Mouse (Mus musculus) neural tube, embryonic 11.5 days (tissue): ENCODE results near the gene AW551984. TPM values are rescaled to one million over a fixed set of nuclear protein-coding genes. Genes with fewer than 3 reads are reported as not detected.

ENCODE experiments used
- ATAC-seq: fragments of 200-750 bp; cut with Nextera tagmentation; 2 replicates; pipeline ENCODE4 v1.8.0; 2017; ENCODE audit warnings: moderate number of reproducible peaks, mild to moderate bottlenecking, moderate TSS enrichment, moderate library complexity; ENCODE audit not compliant: insufficient read depth, low FRiP score, low TSS enrichment
- DNase-seq: peaks from one replicate; pipeline ENCODE4 v3.0.0-alpha.2; 2015; ENCODE audit warnings: low spot score
- H3K27ac ChIP-seq: fragments of 300-500 bp; sonication (generic); 2 replicates; pipeline ENCODE4 v1.5.1; 2014; ENCODE audit warnings: low read depth, mild to moderate bottlenecking, low read length
- H3K27me3 ChIP-seq: fragments of 300-500 bp; sonication (generic); 2 replicates; pipeline ENCODE4 v1.6.1; 2014; ENCODE audit warnings: mild to moderate bottlenecking, low read length, mixed read lengths; ENCODE audit not compliant: control insufficient read depth, insufficient read depth
- H3K36me3 ChIP-seq: fragments of 300-500 bp; sonication (generic); 2 replicates; pipeline ENCODE4 v1.6.1; 2014; ENCODE audit warnings: mild to moderate bottlenecking, low read length, moderate library complexity, mixed read lengths; ENCODE audit not compliant: control insufficient read depth, insufficient read depth
- H3K4me1 ChIP-seq: fragments of 300-500 bp; sonication (generic); 2 replicates; pipeline ENCODE4 v1.6.1; 2014; ENCODE audit warnings: low read length, mixed read lengths; ENCODE audit not compliant: control insufficient read depth, insufficient read depth
- H3K4me2 ChIP-seq: fragments of 300-500 bp; sonication (generic); 2 replicates; pipeline ENCODE4 v1.6.1; 2014; ENCODE audit warnings: low read depth, mild to moderate bottlenecking, moderate library complexity
- H3K4me3 ChIP-seq: fragments of 300-500 bp; sonication (generic); 2 replicates; pipeline ENCODE4 v1.5.1; 2014; ENCODE audit warnings: low read depth, low read length
- H3K9ac ChIP-seq: fragments of 300-500 bp; sonication (generic); 2 replicates; pipeline ENCODE4 v1.6.1; 2014; ENCODE audit warnings: mild to moderate bottlenecking, low read length
- H3K9me3 ChIP-seq: fragments of 300-500 bp; sonication (generic); 2 replicates; pipeline ENCODE4 v1.6.1; 2016; ENCODE audit warnings: low read length; ENCODE audit not compliant: control insufficient read depth
- WGBS: fragments of 180-500 bp; shearing (Covaris S2); extraction: QIAGEN DNeasy Blood & Tissue Kit; methylation state at CpG from one replicate; pipeline ENCODE4 v1.1.7; 2014; 5-methylcytosine and 5-hydroxymethylcytosine counted together
- polyA plus RNA-seq: library from polyadenylated mRNA; unstranded; fragments of >200 nt; fragmentation: Nextera tagmentation; extraction: Ambion mirVana; gene quantifications from 2 replicates; pipeline ENCODE4 v1.2.1, GENCODE M21; 2014

Gene AW551984
- 19.5 and 22.8 TPM in 2 replicates for polyA plus RNA-seq

DNA sequence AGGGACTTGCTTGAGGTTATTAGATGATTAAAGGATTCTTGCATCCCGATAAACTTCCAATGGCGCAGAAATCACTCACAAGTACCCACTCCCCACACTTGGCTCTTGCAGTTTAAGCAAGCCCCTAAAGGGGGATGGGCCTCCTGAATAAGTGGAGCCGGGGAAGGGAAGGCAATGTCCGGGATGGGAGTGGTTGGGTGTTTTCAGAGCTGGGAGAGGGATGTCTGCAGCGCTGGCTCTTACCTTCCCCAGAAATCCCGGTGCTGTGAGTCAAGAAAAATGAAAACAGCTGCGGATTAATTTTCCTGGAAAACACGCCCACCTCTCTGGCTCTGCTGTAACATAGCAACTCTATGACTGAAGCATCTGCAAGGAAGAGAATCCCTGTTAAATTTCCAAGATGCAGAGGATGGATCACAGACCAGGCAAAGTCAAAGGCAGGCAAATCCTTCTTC is at the start of gene AW551984:
AW551984 (minus strand) TSS at position 405 of the 455 bp plus-strand sequence.
- H3K4me3 ChIP-seq: peak within 1 kb of the TSS; percentile 33
- H3K27me3 ChIP-seq: no peaks in the 10 kb centered on the region
- H3K36me3 ChIP-seq: no peaks in the 10 kb centered on the region
- ATAC-seq (peak; percentile 42; the same call in 1 of the 2 replicates), DNase-seq (peak; percentile 58)
- H3K4me1 ChIP-seq: no peaks in the 10 kb centered on the region
- 2% methylated on average over 8 of the region's 8 CpGs for WGBS
- H3K4me2 ChIP-seq: peak within 1 kb of the TSS; percentile 37
- peak within 1 kb of the TSS; percentile 7; the same call in 1 of the 2 replicates for H3K9ac ChIP-seq
- no peaks in the 10 kb centered on the region for H3K9me3 ChIP-seq
- no peak within 1 kb of the TSS for H3K27ac ChIP-seq

DNA sequence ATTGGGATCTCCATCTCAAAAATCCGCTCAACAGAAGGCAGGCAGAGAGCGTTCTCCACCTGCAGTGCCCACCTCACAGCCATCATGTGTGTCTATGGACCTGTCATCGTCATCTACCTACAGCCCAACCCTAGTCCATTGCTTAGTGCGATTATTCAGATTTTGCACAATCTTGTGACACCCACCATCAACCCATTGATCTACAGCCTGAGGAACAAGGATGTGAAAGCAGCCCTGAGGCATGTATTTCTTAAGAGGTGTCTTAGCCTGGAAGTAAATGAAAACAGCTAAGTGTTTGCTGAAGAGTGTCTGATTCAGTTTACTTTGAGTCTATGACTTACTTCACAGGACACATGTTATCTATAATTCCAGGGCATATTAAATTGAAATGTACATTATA is 43.2 kb upstream of the AW551984 start:
- no peaks in the 10 kb centered on the region for H3K36me3 ChIP-seq
- H3K4me1 ChIP-seq: no peaks in the 10 kb centered on the region
- H3K27me3 ChIP-seq: no peaks in the 10 kb centered on the region
- H3K27ac ChIP-seq: no peak overlapping the region
- no peak overlapping the region for H3K4me3 ChIP-seq
- H3K4me2 ChIP-seq: no peak overlapping the region
- DNase-seq (no peak), ATAC-seq (no peak)
- H3K9ac ChIP-seq: no peak overlapping the region
- WGBS: 96% methylated on average over 4 of the region's 4 CpGs
- no peaks in the 10 kb centered on the region for H3K9me3 ChIP-seq

DNA sequence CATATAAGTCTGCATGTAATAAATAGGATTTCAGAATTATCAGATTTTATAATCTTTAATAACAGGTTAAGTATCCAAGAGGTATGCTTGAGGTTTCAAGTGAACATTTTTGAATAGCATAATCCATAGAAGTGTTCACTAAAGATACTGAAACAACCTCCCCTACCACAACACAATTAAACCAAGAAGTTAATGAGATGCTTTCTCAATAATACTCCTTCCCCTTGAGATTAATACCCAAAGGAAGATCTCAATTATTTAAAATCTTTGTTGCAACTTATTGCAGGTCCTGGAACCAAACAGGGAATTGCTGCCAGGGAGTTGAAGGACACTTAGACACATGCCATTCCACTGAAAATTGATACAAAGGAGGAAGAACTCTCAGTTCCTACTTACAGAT is 40.6 kb upstream of the AW551984 start, which contains the start of gene Olfr961:
Olfr961 (plus strand) TSS at position 301 of the 400 bp plus-strand sequence.
- ATAC-seq: no peak

GRCm38 (mm10) chr9:39633913-39634594 is 29.9 kb upstream of the AW551984 start:
- Histone ChIP-seq H3K4me2 (no peak overlapping the region), H3K9me3 (no peaks in the 10 kb centered on the region), H3K27me3 (no peaks in the 10 kb centered on the region), H3K36me3 (no peaks in the 10 kb centered on the region), H3K4me1 (no peaks in the 10 kb centered on the region), H3K4me3 (no peak overlapping the region), H3K27ac (no peak overlapping the region), H3K9ac (no peak overlapping the region)
- ATAC-seq (no peak), DNase-seq (no peak)
- WGBS: 25% methylated on average over 4 of the region's 4 CpGs

More for the DNA sequence above, 40.6 kb upstream of the AW551984 start, which contains the start of gene Olfr961:
- Histone ChIP-seq H3K9me3 (no peaks in the 10 kb centered on the region), H3K4me3 (no peak within 1 kb of the TSS), H3K4me2 (no peak within 1 kb of the TSS), H3K4me1 (no peaks in the 10 kb centered on the region), H3K36me3 (no peaks in the 10 kb centered on the region), H3K27ac (no peak within 1 kb of the TSS), H3K9ac (no peak within 1 kb of the TSS), H3K27me3 (no peaks in the 10 kb centered on the region)
- no peak for DNase-seq

GRCm38 (mm10) chr9:39629069-39629468 is 24.9 kb upstream of the AW551984 start:
- ATAC-seq (no peak), DNase-seq (no peak)
- 86% methylated on average over 2 of the region's 2 CpGs for WGBS

DNA sequence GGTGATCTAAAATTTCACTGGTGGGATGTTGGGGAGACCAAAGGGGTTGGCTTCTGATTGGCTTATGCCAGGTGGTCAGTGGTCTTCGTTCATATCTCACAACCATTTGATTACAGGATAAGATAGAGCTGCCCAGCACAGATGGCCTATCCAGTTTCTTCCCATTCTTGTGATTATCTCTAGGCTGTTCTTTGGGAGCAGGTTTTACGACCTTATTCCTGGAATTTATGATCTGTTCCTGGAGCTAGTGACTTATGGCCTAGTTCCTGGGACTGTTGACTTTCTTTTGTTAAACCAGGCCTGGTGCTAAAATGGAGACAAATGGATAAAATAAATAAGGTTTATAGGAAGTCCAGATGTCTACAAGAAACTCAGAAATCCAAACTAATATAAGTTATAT is 20.5 kb upstream of the AW551984 start:
- WGBS: 53% methylated on average over 2 of the region's 2 CpGs
- H3K27ac ChIP-seq: no peak overlapping the region
- H3K4me2 ChIP-seq: no peak overlapping the region
- H3K36me3 ChIP-seq: no peaks in the 10 kb centered on the region
- no peaks in the 10 kb centered on the region for H3K27me3 ChIP-seq
- no peak for DNase-seq
- no peaks in the 10 kb centered on the region for H3K9me3 ChIP-seq
- ATAC-seq: no peak
- H3K4me3 ChIP-seq: no peak overlapping the region
- no peaks in the 10 kb centered on the region for H3K4me1 ChIP-seq
- H3K9ac ChIP-seq: no peak overlapping the region

More at GRCm38 (mm10) chr9:39629069-39629468, 24.9 kb upstream of the AW551984 start:
- no peaks in the 10 kb centered on the region for H3K9me3 ChIP-seq
- no peak overlapping the region for H3K27ac ChIP-seq
- H3K27me3 ChIP-seq: no peaks in the 10 kb centered on the region
- H3K4me2 ChIP-seq: no peak overlapping the region
- H3K4me3 ChIP-seq: no peak overlapping the region
- no peaks in the 10 kb centered on the region for H3K36me3 ChIP-seq
- H3K4me1 ChIP-seq: no peaks in the 10 kb centered on the region
- H3K9ac ChIP-seq: no peak overlapping the region

DNA sequence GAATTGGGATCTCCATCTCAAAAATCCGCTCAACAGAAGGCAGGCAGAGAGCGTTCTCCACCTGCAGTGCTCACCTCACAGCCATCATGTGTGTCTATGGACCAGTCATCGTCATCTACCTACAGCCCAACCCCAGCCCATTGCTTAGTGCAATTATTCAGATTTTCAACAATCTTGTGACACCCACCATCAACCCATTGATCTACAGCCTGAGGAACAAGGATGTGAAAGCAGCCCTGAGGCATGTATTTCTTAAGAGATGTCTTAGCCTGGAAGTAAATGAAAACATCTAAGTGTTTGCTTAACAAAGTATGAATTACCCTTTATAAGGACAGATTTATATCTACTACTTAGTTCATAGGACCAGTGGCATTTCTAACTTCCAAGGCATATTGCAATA is 19.6 kb upstream of the AW551984 start:
- H3K4me2 ChIP-seq: no peak overlapping the region
- no peak overlapping the region for H3K4me3 ChIP-seq
- H3K36me3 ChIP-seq: no peaks in the 10 kb centered on the region
- H3K9me3 ChIP-seq: no peaks in the 10 kb centered on the region
- H3K9ac ChIP-seq: no peak overlapping the region
- ATAC-seq (no peak), DNase-seq (no peak)
- H3K27ac ChIP-seq: no peak overlapping the region
- H3K4me1 ChIP-seq: no peaks in the 10 kb centered on the region
- WGBS: 83% methylated on average over 3 of the region's 3 CpGs
- no peaks in the 10 kb centered on the region for H3K27me3 ChIP-seq

DNA sequence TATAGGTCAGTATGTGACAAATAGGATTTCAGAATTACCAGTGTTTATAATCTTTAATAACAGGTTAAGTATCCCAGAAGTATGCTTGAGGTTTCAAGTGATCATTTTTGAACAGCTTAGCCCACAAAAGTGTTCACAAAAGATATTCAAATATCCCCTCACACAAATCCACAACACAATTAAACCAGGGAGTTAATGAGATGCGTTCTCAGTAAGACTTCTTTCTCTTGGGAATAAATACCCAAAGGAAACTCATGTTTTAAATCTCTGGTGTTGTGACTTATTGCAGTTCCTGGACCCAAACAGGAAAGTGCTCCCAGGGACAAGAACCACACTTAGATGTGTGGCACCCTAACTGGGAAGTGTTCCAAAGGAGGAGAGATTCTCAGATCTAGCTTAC is 16.9 kb upstream of the AW551984 start, which contains the start of gene Olfr960:
Olfr960 (plus strand) TSS at position 301 of the 400 bp plus-strand sequence.
- no peak within 1 kb of the TSS for H3K4me3 ChIP-seq
- no peak for ATAC-seq
- H3K27me3 ChIP-seq: no peaks in the 10 kb centered on the region
- H3K36me3 ChIP-seq: no peaks in the 10 kb centered on the region
- H3K4me2 ChIP-seq: no peak within 1 kb of the TSS
- WGBS: 66% methylated on average over 1 of the region's 1 CpGs
- H3K9ac ChIP-seq: no peak within 1 kb of the TSS
- H3K4me1 ChIP-seq: no peaks in the 10 kb centered on the region
- H3K27ac ChIP-seq: no peak within 1 kb of the TSS
- no peak for DNase-seq
- H3K9me3 ChIP-seq: no peaks in the 10 kb centered on the region

GRCm38 (mm10) chr9:39611953-39612352 is 7.8 kb upstream of the AW551984 start:
- Histone ChIP-seq H3K4me3 (no peak overlapping the region), H3K36me3 (no peaks in the 10 kb centered on the region), H3K4me2 (no peak overlapping the region), H3K9me3 (no peaks in the 10 kb centered on the region), H3K27ac (no peak overlapping the region), H3K9ac (no peak overlapping the region), H3K27me3 (no peaks in the 10 kb centered on the region), H3K4me1 (no peaks in the 10 kb centered on the region)
- ATAC-seq (no peak; the same call in 1 of the 2 replicates), DNase-seq (no peak)
- WGBS: 74% methylated on average over 1 of the region's 1 CpGs
